Mouse (Mus musculus): ENCODE measurements at regions not wholly inside any gene's neighbourhood (a gene's known extent, or its start where the extent isn't known, plus 50 kb on each side); places are given as distances from the start of the nearest gene placed in this dataset.

DNA sequence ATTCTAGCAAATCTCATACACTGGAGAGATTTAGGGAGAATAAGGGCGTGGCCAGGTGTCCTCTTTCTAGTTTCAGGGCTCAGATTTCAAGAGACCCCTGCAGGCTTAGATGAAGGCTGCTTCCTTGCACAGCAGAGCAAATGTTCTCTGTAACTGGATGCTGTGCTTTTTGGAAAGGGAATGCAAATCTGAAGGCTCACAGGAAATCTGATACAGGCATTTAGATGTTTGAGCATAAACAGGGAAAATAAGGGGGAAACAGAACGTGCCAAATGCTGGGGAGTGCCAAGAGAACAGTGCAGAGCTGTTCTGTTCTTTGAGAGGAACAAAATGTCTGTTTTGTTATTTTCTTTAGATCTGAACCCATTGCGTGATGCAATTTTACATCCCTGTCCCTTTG is 161.0 kb upstream of the Samsn1 start:
- DNase-seq = no peak

DNA sequence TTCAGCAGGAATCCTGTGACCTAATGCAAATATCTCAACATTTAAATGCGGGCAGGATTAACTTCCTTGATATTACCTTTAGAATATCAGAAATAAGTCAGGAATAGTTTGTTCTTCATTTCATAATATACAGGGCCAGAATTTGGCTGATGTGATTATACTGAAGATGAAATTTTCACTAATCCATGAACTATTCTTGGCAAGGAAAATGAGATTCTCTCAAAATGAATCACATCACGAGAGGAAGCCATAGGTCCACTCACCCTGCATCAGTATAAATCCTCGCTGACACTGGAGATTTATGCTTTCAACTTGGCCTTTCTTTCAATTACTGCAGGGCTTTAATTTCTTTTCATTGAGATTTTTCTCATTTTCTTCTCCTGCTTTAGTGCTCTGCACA is 159.5 kb upstream of the Samsn1 start:
- DNase-seq = no peak

DNA sequence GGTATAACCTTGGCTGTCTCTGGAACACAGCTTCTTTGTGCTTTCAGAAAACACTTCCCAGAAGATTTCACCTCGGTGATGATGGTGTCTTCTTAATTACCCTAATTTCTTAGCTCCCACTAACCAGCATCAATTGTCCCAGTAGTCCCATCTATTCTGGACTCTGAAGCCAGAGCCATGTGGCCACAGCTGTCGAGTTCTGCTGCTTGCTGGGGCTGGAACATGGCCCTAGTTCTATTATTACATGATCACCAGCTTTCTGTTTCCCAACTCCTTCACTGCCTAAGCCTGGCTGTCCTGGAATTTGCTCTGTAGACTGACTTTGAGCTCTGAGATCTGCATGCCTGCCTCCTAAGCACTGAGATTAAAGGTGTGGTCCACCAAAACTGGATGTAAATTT is 145.6 kb upstream of the Samsn1 start:
- DNase-seq = no peak

DNA sequence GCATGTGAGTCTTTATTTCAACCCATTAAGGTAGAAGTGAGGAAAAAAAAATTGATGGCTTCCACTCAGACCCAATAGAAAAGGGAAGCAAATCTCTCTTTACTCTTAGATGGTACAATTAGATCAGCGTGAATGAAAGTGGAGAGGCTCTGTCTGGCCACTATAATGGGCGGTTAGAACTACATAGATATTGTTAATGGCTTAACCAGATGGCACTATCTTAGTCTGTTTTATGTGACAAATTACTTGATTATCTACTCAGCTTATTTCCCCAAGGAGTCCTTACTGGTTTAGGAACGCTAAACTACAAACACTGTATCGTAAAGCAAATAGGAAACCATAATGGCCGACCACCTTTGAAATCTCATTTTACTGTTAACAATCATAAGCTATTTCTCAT is 138.8 kb upstream of the Samsn1 start:
- DNase-seq = no peak

DNA sequence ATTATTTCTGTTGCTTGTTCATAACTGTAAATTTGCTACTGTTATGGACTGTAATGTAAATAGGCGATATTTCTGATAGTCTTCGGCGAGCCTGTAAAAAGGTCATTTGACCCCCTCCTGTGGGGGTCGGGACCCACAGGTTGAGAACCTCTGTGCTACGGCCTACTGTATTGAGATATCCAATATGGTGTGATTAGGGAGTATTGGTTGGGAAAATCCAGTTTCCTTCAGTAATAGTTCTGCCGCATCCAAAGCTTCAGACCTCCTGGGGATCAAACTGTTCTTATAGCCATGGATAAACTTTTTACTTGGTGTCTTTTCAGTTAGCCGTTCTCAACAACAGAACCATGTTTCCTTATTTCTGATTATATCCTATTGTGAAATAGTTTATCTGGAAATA is 136.5 kb upstream of the Samsn1 start:
- DNase-seq = no peak

DNA sequence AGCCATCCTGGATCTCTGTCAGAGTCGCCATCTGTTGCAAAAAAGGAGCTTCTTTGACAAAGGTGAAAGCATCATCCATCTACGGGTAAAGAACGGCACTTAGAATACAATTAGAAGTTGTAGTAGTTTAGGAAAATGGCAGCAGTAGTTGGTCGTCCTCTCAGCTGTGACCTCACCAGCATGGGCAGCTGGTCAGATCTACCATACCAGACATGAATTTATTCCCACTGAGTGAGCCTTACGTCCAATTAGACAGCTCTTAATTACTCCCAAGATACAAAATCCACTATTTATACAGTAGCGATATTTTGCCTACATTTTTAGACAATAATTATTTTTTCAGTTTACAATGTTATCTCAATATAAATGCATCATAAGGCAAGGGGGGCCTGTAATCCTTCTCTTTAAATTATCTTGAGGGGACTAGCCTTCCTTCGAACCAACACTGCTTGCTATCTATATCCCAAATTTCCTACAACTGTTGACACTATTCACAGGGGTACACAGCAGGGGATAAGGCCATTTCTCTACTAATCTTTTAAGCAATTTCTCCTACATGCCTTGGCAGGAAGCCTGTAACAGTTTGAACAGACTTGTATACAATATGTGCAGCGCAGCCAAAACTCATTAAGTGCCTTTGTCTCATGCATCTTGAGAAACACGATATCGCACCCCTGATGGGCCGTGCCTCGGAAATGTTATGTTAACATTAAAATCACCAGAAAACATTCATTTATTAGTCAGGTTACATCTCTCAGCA is 131.9 kb upstream of the Samsn1 start:
- DNase-seq = no peak

DNA sequence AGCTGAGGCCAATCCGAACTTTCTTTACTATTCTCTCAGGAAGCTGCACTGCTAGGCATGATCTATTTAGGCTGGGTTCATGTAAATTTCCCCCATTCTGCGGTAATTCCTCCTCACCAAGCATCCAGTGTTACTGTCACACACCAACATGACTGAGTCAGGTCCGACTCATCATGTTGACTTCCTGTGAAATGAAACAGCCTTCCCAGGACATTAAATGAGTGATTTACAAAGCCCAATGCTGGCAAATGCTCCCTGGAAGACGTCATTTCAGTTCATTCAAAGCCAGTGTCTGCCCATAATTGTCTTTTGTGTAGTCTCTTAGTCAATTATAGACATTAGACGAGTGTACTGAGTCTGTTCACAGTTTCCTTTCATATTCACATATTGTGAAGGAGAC is 127.5 kb upstream of the Samsn1 start:
- no peak for DNase-seq

DNA sequence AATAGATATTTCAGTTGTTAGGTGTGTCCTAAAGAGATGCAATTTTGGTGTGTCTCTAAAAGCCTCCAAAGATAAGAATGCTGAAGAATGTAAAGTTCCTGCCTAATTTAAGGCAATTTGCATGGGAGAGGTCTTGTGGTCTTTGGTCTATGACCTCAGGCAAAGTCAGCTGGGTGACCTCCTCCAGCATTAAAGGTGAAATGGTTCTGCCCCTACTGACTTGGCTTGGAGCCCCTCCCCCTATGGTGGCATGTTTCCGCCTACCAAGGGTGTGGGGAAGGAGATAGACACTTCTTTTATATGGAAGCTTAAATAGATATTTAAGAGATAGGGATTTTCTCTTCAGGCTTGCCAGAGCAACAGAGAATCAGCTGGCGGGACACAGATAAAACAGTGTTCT is 111.8 kb upstream of the Samsn1 start:
- no peak for DNase-seq

DNA sequence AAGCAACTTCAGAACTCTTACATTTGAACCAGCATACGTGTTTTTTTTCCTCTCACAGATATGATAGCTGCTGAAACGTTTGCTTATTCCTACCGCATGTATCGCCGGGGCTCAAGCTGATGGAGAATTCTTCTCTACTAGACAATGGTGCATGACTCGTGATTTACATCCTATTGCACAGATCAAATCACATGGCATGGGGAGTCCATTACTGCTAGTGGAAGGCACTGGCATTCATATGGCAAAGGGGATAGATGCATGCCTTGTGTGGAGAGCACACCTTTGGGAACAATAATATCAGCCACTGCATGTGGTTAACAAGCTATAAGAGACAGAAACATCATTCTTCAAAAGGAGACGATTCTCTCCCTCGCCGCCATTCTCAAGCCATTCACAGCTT is 108.4 kb upstream of the Samsn1 start:
- no peak for DNase-seq

DNA sequence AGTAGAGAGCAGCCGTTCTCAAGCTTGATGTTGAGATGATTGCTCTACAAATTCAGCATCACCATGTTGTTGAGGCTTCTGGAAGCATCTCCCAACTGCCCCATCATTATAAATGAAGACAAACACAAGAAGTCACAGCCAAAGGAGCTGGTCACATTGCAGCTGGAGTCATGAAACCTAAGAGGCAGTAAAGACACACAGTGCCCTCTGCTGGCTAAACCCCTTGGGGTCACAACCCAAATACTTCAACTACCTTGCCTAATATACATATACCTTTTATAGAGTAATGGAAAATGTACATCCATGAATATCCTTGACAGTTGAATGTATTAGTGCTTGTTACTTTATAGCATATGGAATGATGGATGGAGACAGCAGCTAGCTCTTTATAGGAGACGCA is 107.9 kb upstream of the Samsn1 start:
- no peak for DNase-seq

DNA sequence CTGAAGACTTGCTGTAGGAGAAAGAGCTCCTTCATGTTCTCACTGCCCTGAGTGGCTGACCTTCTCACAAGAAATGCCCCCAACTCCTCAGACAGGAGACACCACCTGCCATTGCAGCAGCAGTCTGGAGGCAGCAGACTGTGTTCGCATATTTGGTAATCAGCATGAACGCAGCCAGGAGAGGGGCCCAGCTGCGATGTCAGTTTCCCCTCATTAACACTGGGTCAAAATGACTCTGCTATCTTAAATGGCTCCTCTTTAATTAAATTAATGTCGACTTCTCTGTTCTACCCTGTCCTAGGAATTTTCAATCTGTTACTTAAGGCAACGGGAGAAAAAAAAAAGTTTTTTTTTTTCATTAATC is 100.9 kb upstream of the Samsn1 start:
- DNase-seq = no peak

DNA sequence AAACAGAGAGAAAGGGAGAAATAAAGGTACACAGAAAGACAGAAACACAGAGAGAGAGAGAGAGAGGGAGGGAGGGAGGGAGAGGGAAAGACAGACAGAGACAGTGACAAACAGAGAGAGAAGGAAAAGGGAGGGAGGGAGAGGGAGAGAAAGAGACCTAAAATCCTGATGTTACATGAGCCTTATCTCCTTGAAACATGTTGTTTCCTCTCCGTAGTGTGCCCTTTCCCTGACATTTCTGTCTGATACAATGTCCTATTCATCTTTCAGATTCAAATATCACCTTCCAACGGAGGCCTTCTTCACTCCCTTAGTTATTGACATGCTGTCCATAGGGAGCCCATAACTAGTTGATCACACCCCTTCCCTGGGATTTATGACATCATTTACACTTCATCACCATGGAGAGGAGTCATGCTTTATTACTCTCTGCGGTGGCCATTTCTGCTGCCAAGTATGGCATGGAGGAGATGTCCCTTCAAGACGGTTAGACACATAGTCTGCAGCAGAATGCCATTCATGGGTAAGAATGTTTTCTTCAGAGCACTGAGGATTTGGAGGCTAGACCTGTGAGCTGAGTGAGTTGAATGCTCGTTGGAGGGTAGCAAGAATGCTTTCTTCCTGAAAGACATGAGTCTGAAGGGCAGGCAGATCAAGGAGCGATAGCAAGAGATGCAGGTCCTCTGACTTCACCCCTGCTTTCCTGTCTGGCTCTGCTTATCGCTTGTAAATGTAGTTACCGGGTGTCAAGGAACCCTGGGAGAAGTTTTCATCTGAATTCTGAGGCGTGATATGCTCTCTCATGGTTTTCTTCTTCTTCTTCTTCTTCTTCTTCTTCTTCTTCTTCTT is 100.3 kb upstream of the Samsn1 start:
- no peak for DNase-seq

DNA sequence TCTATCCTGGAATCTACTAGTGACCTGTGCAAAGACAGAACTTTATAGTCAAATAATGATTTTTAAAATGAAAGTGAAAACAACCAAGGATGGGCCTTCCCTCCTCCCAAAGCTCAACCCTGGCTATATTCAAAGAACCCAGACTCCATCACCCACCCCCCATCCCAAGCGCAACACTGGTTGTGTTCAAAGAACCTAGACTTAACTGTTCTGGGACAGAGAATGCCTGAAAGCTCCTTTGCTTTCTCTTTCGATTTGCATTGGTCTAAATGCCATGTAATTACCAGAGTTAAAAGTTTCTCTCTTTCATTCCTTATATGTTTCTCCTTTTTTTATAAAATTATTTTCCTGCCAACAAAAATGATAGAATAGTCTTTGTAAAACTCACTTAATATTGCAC is 98.6 kb upstream of the Samsn1 start:
- DNase-seq = no peak

DNA sequence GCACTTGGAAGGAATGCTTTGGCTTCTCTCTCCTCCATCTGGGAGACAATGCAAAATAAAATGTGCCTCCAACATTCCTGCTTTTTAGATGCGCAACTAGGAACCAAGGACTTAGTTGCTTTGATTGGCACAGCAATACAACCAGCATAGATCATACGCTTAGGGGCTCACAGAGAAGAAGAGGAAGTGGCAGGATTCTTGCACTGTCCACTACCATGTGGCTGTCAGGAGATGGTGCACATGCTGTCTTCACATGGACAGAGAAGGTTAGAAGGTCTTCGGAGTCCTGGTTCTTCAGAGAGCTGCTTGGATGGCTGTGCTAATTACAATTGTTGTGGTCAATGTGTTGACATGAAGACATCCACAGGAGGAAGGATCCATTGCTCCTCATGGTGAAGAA is 88.3 kb upstream of the Samsn1 start:
- no peak for DNase-seq

DNA sequence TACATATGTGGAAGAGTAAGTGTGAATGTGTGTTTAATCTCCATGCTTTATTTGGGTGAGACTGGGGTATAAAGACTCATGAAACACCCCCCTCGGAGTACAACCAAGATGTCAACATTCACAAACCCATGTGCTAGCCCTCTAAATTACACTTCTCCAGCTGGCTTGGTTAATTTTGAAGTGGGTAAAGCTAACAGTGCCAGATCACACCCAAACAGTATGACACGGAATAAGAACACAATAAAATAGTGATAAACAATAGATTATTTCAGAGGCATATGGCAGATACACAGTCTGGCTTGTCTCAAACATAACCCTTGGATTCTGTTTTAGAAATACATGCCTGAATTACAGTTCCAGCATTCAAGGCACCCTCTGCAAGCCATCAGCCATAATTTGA is 86.4 kb upstream of the Samsn1 start:
- DNase-seq = no peak

DNA sequence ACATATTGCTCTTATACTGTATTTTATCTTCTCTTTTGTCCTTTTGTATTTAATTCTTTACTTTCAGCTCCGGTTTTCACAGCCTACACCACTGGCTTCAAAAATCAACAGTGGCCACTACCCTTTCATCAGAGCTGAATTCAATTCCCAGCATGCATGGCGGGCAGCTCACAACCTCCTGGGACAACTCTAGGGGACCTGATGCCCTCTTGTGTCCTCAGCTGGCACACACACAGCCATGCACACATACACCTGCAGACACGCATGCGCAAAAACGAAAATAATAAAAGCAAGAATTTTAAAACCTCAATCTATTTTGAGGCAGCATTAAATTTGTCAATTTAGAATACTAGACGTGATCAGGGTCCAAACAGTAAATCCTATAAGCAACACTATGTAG is 82.6 kb upstream of the Samsn1 start:
- no peak for DNase-seq

DNA sequence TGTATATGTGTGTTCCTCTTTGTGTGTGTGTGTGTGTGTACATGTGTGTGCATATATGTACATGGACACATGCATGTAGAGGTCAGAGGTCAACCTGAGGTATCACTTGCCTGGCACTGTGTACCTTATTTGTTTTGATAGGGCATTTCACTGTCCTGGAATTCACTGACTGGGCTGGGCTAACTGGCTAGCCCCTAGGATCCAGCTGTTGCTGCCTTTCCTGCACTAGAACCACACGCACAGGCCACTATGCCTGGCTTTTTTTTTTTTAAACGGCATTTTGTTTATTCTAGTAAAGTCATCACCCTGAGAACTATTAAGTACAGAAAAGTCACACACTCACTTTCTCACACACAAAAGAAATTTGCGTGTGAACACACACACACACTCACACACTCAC is 79.7 kb upstream of the Samsn1 start:
- no peak for DNase-seq

DNA sequence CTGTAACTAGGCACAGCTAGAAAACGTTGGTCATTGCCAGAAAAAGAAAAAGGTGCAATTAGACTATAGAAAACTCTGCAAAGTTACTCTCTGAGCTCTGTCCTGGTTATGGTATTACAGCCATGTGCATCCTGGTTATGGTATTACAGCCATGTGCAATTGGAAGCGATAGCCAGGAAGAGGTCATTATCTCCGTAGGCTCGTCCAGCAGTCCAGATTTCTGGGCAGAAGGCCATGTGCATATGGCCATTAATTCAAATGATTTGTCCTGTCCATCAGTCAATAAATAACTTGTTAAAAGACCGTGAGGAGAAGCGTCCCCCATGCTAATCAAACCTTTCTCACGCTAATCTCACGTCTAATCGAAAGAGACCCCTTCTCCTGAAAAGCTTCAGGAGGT is 75.7 kb upstream of the Samsn1 start:
- DNase-seq = no peak

DNA sequence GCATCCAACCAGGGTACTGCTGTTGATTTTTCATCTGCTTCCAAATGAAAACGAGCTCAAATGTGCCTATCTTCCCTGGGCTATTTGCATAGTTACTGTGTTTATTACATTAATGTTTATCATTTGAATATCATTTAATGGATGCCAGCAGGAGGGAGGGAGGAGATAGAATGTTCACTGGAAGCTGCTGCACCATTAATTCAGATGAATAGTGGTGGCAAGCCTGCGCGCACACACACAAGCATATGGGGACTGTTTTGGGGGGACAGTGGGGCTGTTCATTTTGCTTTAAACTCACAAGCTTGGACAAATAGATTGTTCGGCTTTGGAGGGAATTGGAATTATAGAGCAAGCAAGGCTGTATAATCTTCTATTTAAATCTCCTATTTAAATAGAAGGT is 74.3 kb upstream of the Samsn1 start:
- DNase-seq = no peak

DNA sequence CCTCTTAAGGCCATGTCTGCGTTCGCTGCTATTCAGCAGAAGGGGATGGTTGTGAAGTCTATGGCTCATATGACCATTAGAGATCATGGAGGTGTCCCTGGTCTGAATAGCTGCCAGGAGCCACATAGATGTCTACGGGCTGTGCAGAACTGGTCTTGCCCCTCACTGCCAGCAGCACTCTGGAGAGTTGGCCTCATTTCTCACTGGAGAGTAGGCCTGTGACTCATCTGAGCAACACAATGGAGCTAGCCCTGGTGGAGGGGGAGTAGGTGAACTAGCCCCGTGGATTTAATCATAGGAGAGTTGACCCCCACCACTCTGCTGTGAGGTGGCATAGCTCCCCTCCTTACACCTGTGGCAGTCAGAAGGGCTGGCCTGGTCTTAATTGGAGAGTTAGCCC is 63.3 kb upstream of the Samsn1 start:
- no peak for DNase-seq

DNA sequence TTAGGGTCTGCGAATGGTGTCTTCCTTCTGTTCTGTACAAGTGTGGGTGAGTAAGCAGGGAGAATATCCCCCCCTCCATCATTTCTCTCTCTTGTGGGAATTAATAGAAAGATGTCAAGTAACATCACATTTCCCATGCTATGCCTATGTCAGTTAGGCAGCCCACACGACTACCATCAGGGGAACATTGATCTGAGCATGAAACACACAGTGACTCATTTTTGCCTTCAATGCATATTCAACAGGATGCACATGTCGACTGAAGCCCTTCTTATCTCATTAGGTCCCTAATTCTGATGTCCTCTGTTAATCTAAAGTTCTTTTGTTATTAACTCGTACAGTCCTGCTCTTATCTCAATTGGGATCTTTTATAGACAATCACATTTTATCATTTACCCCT is 60.4 kb upstream of the Samsn1 start:
- DNase-seq = no peak

DNA sequence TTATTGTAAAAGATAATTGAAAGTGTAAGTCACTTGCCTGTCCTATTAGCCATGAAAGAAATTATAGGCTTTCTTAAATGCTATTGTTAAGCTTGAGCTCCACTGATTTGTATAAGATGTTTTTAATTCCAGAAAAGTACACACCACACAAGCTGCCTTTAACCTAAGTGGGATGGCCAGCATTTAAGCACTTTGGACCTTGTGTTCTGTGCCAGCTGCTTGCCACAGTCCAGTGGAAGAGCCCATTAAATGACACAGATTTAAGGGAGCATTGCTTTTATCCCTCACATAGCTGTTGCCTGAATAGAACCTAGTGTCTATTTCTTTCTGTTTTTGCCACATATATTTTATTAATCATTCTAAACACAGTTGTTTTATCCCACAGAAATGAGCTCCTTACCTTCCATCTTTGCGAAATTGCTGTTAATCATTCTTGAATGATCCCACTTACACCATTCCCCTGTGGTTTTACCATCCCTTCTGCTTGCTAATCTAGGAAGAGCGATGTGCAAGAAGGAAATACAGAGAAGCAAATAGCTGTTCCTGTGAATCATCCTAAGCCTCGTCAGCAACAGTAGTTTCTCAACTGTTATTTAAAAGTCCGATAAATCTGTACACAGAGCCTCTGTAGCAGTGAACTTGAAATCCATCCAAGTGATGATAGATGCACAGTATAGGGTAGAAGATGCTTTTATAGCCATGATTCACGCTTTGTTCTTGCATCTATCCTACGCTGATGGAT is 57.9 kb upstream of the Samsn1 start:
- DNase-seq = no peak

DNA sequence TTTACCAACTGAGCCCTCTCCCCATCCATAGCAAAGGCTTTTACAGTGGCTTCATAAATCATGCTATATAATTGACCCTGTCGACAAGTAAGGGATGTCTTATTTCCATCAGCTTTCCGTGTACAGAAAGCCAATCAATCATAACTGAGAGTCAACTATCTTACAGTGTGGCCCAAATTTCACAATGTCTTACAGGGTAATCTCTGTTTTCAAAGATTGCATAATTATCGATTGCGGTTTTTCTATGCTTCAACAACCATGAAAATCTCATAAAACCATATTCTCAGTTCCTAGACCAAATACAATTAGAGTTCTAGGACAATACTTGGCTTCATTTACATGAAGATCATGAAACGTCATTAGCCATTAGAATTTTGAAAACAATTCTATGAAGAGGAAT is 56.1 kb upstream of the Samsn1 start:
- no peak for DNase-seq

DNA sequence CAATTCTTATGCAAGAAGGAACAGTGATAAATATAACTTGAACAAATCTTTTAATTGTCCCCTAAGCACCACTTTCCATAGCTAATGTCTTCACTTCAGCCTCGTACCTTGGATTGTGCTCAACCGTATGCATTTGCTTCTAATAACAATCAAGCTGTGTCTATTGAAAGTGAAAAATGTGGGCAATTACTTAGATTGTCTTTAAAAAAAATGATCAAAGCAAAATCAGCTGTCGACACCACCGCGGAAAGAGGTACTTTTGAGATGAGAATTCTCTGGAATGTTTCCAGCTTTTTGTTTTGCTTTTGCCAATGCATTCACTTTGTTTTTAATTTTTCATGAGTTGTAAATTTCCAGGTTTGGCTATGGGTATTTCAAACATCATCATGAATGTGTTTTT is 54.1 kb upstream of the Samsn1 start:
- no peak for DNase-seq

Measured in cerebellum, adult 11 months (tissue).